Mouse (Mus musculus): ENCODE results near the gene Ren1.

Ren1 gene

GRCm38 (mm10) chr1:133344357-133344756 lies 6.0 kb upstream of the Ren1 start:
- DNase-seq (ENCODE audit: low read depth, low spot score) = no peak

DNA sequence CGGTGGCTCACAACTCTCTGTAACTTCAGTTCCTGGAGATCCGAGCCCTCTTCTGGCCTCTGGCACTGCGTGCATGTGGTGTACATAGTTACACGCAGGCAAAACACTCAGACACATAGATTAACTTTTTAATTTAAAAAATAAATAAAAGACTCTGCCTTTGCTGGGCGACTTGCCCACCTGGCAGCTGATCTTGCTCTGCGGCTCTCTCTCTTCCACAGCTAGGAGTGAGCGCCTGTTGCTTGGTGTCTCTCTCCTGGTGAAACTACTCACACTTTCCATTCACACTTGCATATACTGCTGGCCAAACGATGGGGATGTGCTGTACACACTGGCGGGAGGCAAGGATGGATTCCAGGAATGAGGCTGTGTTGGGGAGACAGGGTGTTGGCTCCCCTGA lies 3.8 kb upstream of the Ren1 start:
- DNase-seq (ENCODE audit: low read depth, low spot score) = no peak

DNA sequence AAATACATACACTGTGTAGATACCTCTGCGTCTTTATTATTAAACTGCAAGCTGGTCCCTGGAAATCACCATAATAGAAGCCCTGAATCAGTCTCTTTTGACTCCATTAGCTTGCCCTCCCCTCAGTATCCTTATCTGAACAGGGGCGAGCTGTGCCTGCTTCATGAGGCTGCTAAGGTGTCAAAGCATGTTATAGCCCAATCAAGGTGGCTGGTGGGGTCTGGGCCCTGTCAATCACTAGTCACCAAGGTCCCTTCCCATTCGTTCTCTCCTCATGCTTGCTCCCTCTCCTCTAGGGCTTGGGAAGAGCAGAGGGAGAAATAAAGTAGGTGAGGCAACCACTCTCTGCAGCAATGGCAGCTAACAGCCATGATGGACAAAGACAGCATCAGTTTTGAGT lies 3.1 kb upstream of the Ren1 start:
- no peak for DNase-seq (ENCODE audit: low read depth, low spot score)

GRCm38 (mm10) chr1:133347693-133348520 lies 2.4 kb upstream of the Ren1 start:
- DNase-seq (ENCODE audit: low read depth, low spot score) = no peak

- no peak for DNase-seq (ENCODE audit: low read depth, low spot score)
Observed at GRCm38 (mm10) chr1:133351762-133352161, 1.5 kb downstream of the Ren1 start.

- DNase-seq (ENCODE audit: low read depth, low spot score) = peak; percentile 76
Observed at GRCm38 (mm10) chr1:133353371-133353809, 3.1 kb downstream of the Ren1 start.

DNA sequence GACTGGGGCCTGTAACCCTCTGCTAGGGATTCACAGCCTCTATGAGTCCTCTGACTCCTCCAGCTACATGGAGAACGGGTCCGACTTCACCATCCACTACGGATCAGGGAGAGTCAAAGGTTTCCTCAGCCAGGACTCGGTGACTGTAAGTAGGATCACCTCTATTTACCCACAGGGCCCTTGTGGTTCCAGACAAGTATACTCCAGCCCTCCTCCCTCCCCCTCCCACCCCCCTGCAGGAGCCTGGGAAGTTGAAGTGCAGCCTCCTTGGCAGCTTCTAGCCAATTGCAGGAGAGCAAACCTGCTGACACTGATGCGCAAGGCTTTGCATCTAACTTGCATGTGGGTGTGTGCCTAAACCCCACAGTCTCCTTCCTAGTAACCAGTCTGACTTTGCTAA lies 5.2 kb downstream of the Ren1 start:
- no peak for DNase-seq (ENCODE audit: low read depth, low spot score)

DNA sequence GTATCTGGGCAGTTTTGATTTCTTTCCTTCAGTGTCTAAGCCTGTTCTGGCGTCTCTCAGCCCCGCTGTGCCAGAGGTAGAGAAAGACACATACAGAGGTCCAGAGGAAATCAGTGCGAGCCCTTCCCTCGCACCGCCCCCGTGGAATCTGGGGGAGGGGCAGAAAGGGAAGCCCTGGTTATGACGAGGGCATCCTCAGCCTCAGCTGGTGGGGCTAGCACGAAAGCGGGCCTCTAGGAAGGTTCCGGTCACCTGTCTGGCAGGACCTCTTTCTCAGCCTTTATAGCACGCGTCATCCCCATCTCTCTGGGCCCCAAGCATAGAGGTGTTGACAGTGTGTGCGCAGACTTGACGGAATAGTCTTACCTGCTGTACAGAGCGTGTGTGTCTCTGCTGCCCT lies 5.6 kb downstream of the Ren1 start:
- no peak for DNase-seq (ENCODE audit: low read depth, low spot score)

GRCm38 (mm10) chr1:133356330-133356729 lies 6.0 kb downstream of the Ren1 start:
- no peak for DNase-seq (ENCODE audit: low read depth, low spot score)

GRCm38 (mm10) chr1:133361006-133361405 lies 10.7 kb downstream of the Ren1 start:
- no peak for DNase-seq (ENCODE audit: low read depth, low spot score)

GRCm38 (mm10) chr1:133362103-133362502 lies 11.8 kb downstream of the Ren1 start:
- DNase-seq (ENCODE audit: low read depth, low spot score) = no peak

- DNase-seq (ENCODE audit: low read depth, low spot score) = peak; percentile 83
Observed at GRCm38 (mm10) chr1:133363276-133364021, 13.1 kb downstream of the Ren1 start, which contains the start of gene Etnk2. Etnk2 (plus strand) TSS chr1:133363572.

- no peak for DNase-seq (ENCODE audit: low read depth, low spot score)
Observed at GRCm38 (mm10) chr1:133364022-133364630, 13.8 kb downstream of the Ren1 start.

- no peak for DNase-seq (ENCODE audit: low read depth, low spot score)
Observed at GRCm38 (mm10) chr1:133364890-133365289, 14.6 kb downstream of the Ren1 start.

DNA sequence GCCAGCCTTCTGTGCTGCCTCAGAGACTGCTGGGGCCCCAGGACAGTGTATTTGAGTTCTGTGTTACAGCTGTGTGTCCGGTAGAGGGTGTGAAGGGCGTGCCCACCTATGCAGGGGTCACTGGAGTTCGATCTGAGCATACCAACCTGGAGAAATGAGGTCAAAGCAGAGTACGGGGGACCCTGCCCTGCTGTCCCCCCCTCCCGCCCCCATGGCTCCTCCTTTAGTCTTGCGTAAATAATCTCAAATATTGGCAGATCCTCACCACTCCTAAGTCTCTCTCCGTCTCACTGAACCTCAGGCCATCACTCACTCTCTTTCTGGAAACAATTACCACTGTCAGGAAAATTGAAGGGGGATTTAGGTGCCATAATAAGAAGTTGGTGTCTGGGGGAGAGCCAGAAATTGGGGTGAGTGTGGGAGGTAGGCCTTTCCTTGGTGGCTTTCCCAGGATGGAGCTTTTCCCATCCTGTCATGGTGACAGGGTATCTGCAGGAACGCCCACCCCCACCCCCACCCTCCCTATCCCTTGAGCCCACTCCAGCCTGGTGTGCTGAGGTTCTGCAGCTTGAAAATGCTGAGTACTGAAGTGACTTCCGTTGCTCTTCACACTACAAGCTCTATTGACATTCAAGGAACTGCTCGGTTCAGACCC lies 16.8 kb downstream of the Ren1 start:
- DNase-seq (ENCODE audit: low read depth, low spot score) = no peak

DNA sequence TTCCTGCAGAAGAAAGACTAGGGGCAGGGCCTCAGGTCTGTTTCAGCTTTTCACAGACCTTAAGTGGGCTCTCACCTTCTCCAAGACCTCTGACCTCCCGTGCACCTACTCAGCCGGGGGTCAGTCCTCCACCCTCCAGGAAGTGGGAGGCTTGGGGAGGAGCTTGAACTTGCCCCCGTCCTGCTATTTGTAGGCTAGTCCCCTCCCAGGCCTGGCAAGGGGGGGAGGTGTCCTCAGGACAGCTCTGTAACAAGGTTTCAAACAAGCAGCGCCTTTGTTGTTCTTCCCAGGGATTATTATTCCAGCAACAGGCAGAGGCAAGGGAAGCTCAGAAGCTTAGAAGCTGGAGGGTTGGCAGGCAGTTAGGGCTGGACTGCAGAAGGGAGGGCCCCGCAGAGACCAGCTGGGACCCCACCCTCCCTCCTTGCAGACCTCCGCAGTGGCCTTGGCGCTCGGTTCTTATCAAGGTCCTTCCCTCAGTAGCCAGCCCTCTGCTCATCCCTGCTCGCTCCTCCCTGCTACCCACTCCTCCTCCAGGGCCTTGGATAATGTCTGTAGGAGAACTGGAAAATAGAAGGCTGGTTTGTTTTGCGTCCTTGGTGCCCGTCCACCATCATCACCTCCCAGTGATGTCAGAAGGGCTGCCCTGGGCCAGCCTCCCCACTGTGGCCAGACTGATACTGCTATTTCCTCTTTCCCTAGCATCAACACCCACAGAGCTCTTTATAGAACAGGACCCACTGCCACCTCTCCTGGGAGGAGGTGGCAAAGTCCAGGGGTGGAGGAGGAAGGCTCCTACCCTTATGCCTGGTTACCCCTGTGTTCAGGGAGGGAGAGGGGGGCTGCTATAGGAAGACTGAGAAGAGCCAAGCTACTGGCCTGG lies 17.5 kb downstream of the Ren1 start:
- no peak for DNase-seq (ENCODE audit: low read depth, low spot score)

DNA sequence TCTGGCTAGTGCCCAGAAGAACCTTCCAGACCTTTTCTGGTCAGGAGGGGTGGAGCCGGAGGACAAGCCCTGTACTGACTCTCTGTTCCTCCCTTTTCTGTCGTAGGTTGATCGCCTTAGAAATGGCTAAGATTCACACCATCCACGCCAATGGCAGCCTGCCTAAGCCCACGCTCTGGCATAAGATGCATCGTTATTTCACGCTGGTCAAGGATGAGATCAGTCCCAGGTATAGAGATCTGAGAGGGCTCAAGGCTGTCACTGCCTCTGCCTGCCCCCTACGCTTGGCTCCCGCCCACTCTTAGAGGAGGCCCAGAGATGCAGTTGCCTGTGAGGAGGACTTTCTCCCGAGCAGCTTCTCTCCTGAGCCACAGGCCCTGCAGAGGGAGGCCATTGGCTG lies 18.3 kb downstream of the Ren1 start:
- no peak for DNase-seq (ENCODE audit: low read depth, low spot score)

DNA sequence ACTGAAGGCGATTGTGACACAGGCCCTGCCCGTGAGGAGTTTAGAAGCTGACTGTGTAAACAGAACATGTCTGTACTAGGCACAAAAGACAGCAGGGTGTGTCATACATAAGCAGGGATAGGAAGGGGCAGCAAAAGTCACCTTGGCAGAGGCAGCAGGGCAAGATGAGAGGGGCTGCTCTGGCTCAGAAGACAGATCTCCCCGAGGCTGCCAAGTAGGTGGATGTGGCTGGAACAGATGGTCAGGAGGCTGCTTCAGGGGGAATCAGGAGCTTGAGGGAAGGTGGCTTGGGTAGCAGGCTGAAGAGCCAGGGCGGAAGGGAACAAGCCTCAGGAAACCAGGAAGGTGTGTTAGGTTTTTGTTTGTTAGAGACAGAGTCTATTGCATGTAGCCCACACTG lies 20.0 kb downstream of the Ren1 start:
- no peak for DNase-seq (ENCODE audit: low read depth, low spot score)

DNA sequence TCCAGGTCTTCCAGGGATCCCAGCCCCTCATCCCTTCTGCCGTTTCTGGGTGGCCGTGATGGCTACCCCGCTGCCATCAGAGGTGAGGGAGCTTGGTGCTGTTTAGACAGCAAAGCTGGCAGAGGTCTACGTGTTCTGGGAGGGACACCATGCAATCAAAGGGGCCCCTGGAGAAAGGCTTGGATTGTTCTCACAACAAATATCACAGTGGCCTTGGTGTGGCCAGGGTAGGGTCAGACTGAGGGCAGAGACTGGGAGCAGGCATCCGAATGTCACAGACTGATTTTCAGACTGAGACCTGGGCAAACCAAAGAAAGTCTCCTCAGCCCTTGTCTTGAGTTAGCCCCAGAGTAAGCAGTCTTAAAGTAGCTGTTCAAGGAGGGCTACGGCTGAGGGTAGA lies 21.1 kb downstream of the Ren1 start:
- DNase-seq (ENCODE audit: low read depth, low spot score) = no peak

GRCm38 (mm10) chr1:133372113-133372512 lies 21.8 kb downstream of the Ren1 start:
- DNase-seq (ENCODE audit: low read depth, low spot score) = no peak
